ENCODE assay signal across 19 mouse cellular contexts in the genomic region with DNA sequence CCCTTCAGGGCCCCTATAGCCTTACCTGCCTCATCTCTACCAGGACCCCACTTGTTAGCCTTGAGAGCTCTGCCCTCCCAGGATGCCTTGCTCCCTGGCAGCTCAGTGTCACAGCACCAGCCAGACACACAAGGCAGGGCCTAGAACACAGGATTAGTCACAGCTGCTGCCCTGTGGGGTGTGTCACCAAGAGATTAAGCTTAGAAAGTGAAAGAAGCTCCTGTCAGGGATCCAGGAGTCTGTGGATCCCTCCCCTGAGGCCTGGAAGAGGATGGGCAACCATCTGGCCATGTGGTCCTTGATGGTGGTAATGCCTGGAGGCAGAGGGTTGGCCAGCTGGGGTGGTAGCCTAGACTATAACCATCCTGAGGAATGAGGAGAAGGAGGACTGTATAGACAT.
DNase-seq lines count a peak whose midpoint lies in the region; ATAC-seq lines count a peak whose summit lies in the region.
"Had no signal": no experiment of that assay in that cellular context is flagged by ENCODE, and none has a peak within 500 bp of the region (broad histone marks: within the 10 kb centered on the region; RNA-seq: fewer than 3 reads in every experiment).

No protein-coding gene starts in this region.

- no peak overlapping the region for H3K9ac ChIP-seq in hindbrain, embryonic 16.5 days (ENCODE audit: low read depth, low read length)
- H3K9ac ChIP-seq in hindbrain, embryonic 13.5 days: no peak overlapping the region
- no peak overlapping the region for H3K9ac ChIP-seq in midbrain, embryonic 14.5 days (replicated peaks; ENCODE audit: low read length)
- H3K9ac ChIP-seq: limb, embryonic 15.5 days; liver, postnatal 0 days; neural tube, embryonic 15.5 days had no signal

- no peak overlapping the region for H3K4me2 ChIP-seq in hindbrain, embryonic 16.5 days (ENCODE audit: low read length)
- no peak overlapping the region for H3K4me2 ChIP-seq in hindbrain, embryonic 13.5 days
- no peak overlapping the region for H3K4me2 ChIP-seq in midbrain, embryonic 14.5 days (ENCODE audit: low read length)
- H3K4me2 ChIP-seq: heart, embryonic 11.5 days; limb, embryonic 15.5 days; neural tube, embryonic 15.5 days had no signal

- peak; percentile 14; the same call in 1 of the 2 replicates for ATAC-seq in hindbrain, embryonic 16.5 days
- no peak for ATAC-seq in hindbrain, embryonic 13.5 days (ENCODE audit: low FRiP score)
- ATAC-seq in midbrain, embryonic 14.5 days (ENCODE audit: low FRiP score, low TSS enrichment): peak; percentile 34; the same call in 1 of the 2 replicates
- no peak for ATAC-seq in megakaryocyte, adult 5-6 weeks (ENCODE audit: poor library complexity, severe bottlenecking)
- no peak for ATAC-seq in cerebellum, adult (ENCODE audit: insufficient number of reproducible peaks, low FRiP score, low TSS enrichment)
- ATAC-seq: activated CD4-positive, CD25-positive, alpha-beta regulatory T cell, adult 4 months; liver, postnatal 0 days had no signal

- no peaks in the 10 kb centered on the region for H3K9me3 ChIP-seq in hindbrain, embryonic 16.5 days (ENCODE audit: control insufficient read depth, low read length)
- H3K9me3 ChIP-seq in hindbrain, embryonic 13.5 days: no peaks in the 10 kb centered on the region
- H3K9me3 ChIP-seq in midbrain, embryonic 14.5 days (ENCODE audit: control insufficient read depth, low read length): no peaks in the 10 kb centered on the region
- H3K9me3 ChIP-seq: G1E; limb, embryonic 15.5 days; neural tube, embryonic 15.5 days had no signal

- peaks cover 16% of the 10 kb centered on the region for H3K4me1 ChIP-seq in hindbrain, embryonic 16.5 days (ENCODE audit: control insufficient read depth, insufficient read depth, low read depth, low read length)
- peaks cover 35% of the 10 kb centered on the region for H3K4me1 ChIP-seq in hindbrain, embryonic 13.5 days (replicated peaks)
- H3K4me1 ChIP-seq in midbrain, embryonic 14.5 days (ENCODE audit: control insufficient read depth, insufficient read depth, low read length): peaks cover 13% of the 10 kb centered on the region

- H3K27ac ChIP-seq in hindbrain, embryonic 16.5 days (ENCODE audit: low read depth, low read length): no peak overlapping the region
- H3K27ac ChIP-seq in hindbrain, embryonic 13.5 days: no peak overlapping the region
- H3K27ac ChIP-seq in midbrain, embryonic 14.5 days (replicated peaks; ENCODE audit: low read depth, low read length): no peak overlapping the region
- H3K27ac ChIP-seq: kidney, postnatal 0 days; limb, embryonic 15.5 days; neural tube, embryonic 15.5 days had no signal

- H3K4me3 ChIP-seq in hindbrain, embryonic 16.5 days (ENCODE audit: low read length): no peak overlapping the region
- no peak overlapping the region for H3K4me3 ChIP-seq in hindbrain, embryonic 13.5 days
- H3K4me3 ChIP-seq in midbrain, embryonic 14.5 days (replicated peaks; ENCODE audit: low read depth, low read length): no peak overlapping the region
- H3K4me3 ChIP-seq: limb, embryonic 15.5 days; neural tube, embryonic 15.5 days had no signal

- H3K36me3 ChIP-seq in hindbrain, embryonic 16.5 days (ENCODE audit: control insufficient read depth, insufficient read depth, low read length): no peaks in the 10 kb centered on the region
- H3K36me3 ChIP-seq in hindbrain, embryonic 13.5 days: no peaks in the 10 kb centered on the region
- no peaks in the 10 kb centered on the region for H3K36me3 ChIP-seq in midbrain, embryonic 14.5 days (ENCODE audit: control insufficient read depth, insufficient read depth, low read length)
- H3K36me3 ChIP-seq: G1E; limb, embryonic 15.5 days; neural tube, embryonic 15.5 days had no signal

- H3K27me3 ChIP-seq in hindbrain, embryonic 16.5 days (replicated peaks; ENCODE audit: control insufficient read depth, insufficient read depth, low read length): no peaks in the 10 kb centered on the region
- H3K27me3 ChIP-seq in hindbrain, embryonic 13.5 days: no peaks in the 10 kb centered on the region
- H3K27me3 ChIP-seq in midbrain, embryonic 14.5 days (ENCODE audit: control insufficient read depth, insufficient read depth, low read length): no peaks in the 10 kb centered on the region
- H3K27me3 ChIP-seq: limb, embryonic 15.5 days; neural tube, embryonic 15.5 days had no signal

- peak; percentile 78 for DNase-seq in 3134 (ENCODE audit: extremely low read depth, insufficient read length, low spot score)
- peak; percentile 49 for DNase-seq in Muller cell, postnatal 12 days (ENCODE audit: inconsistent ontology term)
- DNase-seq in midbrain, embryonic 14.5 days: peak; percentile 34
- DNase-seq in heart, postnatal 10 days: no peak
- DNase-seq: cerebellum, adult 8-10 months; gastrocnemius, postnatal 25 days; heart, postnatal 36 days; layer of hippocampus, adult 9-11 months; liver, postnatal 0 days had no signal

- intact Hi-C loops in heart, postnatal 10 days (cut with DNase I): loop anchor here (5.0 kb wide), 1 partner anchor 110 kb away; no protein-coding TSS in a partner anchor

Comparison
In these comparisons a context has a peak if more than half of its experiments do, and no peak if none do; other contexts are left out.
1. ATAC-seq: peak in hindbrain, embryonic 16.5 days (single experiment) and midbrain, embryonic 14.5 days (single experiment); none in hindbrain, embryonic 13.5 days (single experiment), megakaryocyte, adult 5-6 weeks (single experiment) and cerebellum, adult (single experiment).
2. DNase-seq: peak in 3134 (single experiment), Muller cell, postnatal 12 days (single experiment) and midbrain, embryonic 14.5 days (single experiment); none in heart, postnatal 10 days (0 of 2).